Mouse (Mus musculus) MEL (cell line): ENCODE measurements around the gene H2-Eb2. TPM values are rescaled to one million over a fixed set of nuclear protein-coding genes. Genes with fewer than 3 reads are reported as not detected.

ENCODE experiments used
- DNase-seq: peaks from one replicate; pipeline ENCODE4 v3.0.0; 2011; ENCODE audit warnings: low read depth, low spot score
- H3K27ac ChIP-seq: 2 replicates; pipeline ENCODE4 v1.5.1; 2012; ENCODE audit warnings: low read depth, mild to moderate bottlenecking, control low read depth, low read length, moderate library complexity; ENCODE audit not compliant: control insufficient read depth
- H3K27me3 ChIP-seq, 2 experiments: fragments of 150-350 bp in 1 of 2; sonication (generic) in 1 of 2; 2 replicates each; pipeline ENCODE4 v1.6.1; 2012; ENCODE audit warnings: low read length in 2 of 2, mild to moderate bottlenecking in 2 of 2, improper control_type of control experiment in 1 of 2, moderate library complexity in 1 of 2; ENCODE audit not compliant: insufficient read depth in 2 of 2, control insufficient read depth in 1 of 2
- H3K36me3 ChIP-seq, 2 experiments: 2 replicates each; pipeline ENCODE4 v1.6.1; 2012 to 2014; ENCODE audit warnings: low read length in 2 of 2, improper control_type of control experiment in 1 of 2, inconsistent platforms in 1 of 2, mild to moderate bottlenecking in 1 of 2; ENCODE audit not compliant: insufficient read depth in 2 of 2, control insufficient read depth in 1 of 2
- H3K4me1 ChIP-seq, 2 experiments: fragments of 150-350 bp in 1 of 2; sonication (generic) in 1 of 2; 2 replicates each; pipeline ENCODE4 v1.6.1; 2012; ENCODE audit warnings: low read length in 2 of 2, improper control_type of control experiment in 1 of 2, mild to moderate bottlenecking in 1 of 2; ENCODE audit not compliant: insufficient read depth in 2 of 2, control insufficient read depth in 1 of 2
- H3K4me3 ChIP-seq, 2 experiments: fragments of 150-350 bp in 1 of 2; sonication (generic) in 1 of 2; 2 replicates each; pipeline ENCODE4 v1.5.1; 2012; ENCODE audit warnings: low read depth in 2 of 2, low read length in 2 of 2, mild to moderate bottlenecking in 2 of 2, moderate library complexity in 2 of 2, control low read depth in 1 of 2, improper control_type of control experiment in 1 of 2; ENCODE audit not compliant: control insufficient read depth in 1 of 2, insufficient read depth in 1 of 2
- H3K79me2 ChIP-seq: 2 replicates; pipeline ENCODE4 v1.6.1; 2012; ENCODE audit warnings: mild to moderate bottlenecking, low read length, moderate library complexity; ENCODE audit not compliant: control insufficient read depth, poor library complexity, insufficient read depth
- H3K9ac ChIP-seq: 2 replicates; pipeline ENCODE4 v1.6.1; 2012; ENCODE audit warnings: low read depth, mild to moderate bottlenecking, control low read depth, low read length, moderate library complexity; ENCODE audit not compliant: control insufficient read depth, poor library complexity, severe bottlenecking
- H3K9me3 ChIP-seq: fragments of 150-350 bp; sonication (generic); replicated peaks from 2 replicates; pipeline ENCODE4 v1.6.1; 2012; ENCODE audit warnings: mild to moderate bottlenecking, low read length, improper control_type of control experiment, moderate library complexity; ENCODE audit not compliant: insufficient read depth
- BHLHE40 ChIP-seq: IDR thresholded peaks from 2 replicates; pipeline ENCODE4 v1.6.1; 2012; ENCODE audit warnings: low read depth, mild to moderate bottlenecking, inconsistent platforms, low read length, improper control_type of control experiment, borderline replicate concordance
- CHD1 ChIP-seq: IDR thresholded peaks from 2 replicates; pipeline ENCODE4 v1.6.1; 2012; ENCODE audit warnings: low read depth, mild to moderate bottlenecking, inconsistent platforms, low read length, improper control_type of control experiment
- CTCF ChIP-seq, 3 experiments: IDR thresholded peaks in 2 of 3; conservative IDR thresholded peaks in 1 of 3; 2 replicates each; pipeline ENCODE4 v1.5.1; 2011 to 2012; ENCODE audit warnings: low read length in 3 of 3, low read depth in 2 of 3, mild to moderate bottlenecking in 2 of 3, improper control_type of control experiment in 1 of 3, inconsistent platforms in 1 of 3, mixed read lengths in 1 of 3, moderate library complexity in 1 of 3; ENCODE audit not compliant: control insufficient read depth in 1 of 3, insufficient read depth in 1 of 3, poor library complexity in 1 of 3, severe bottlenecking in 1 of 3
- E2F4 ChIP-seq: IDR thresholded peaks from 2 replicates; pipeline ENCODE4 v1.6.1; 2011; ENCODE audit warnings: low read depth, low read length, improper control_type of control experiment, borderline replicate concordance
- ETS1 ChIP-seq: IDR thresholded peaks from 2 replicates; pipeline ENCODE4 v1.6.1; 2012; ENCODE audit warnings: low read depth, mild to moderate bottlenecking, inconsistent platforms, low read length, improper control_type of control experiment, moderate library complexity
- MAFK ChIP-seq: IDR thresholded peaks from 2 replicates; pipeline ENCODE4 v1.6.1; 2011; ENCODE audit warnings: low read depth, mild to moderate bottlenecking, low read length, improper control_type of control experiment, borderline replicate concordance
- MAX ChIP-seq: IDR thresholded peaks from 2 replicates; pipeline ENCODE4 v1.6.1; 2011; ENCODE audit warnings: low read length, improper control_type of control experiment
- MEF2A ChIP-seq: IDR thresholded peaks from 2 replicates; pipeline ENCODE4 v1.6.1; 2014; ENCODE audit warnings: low read depth, mild to moderate bottlenecking, inconsistent platforms, low read length, improper control_type of control experiment; ENCODE audit not compliant: poor library complexity, insufficient replicate concordance, severe bottlenecking; ENCODE audit errors: extremely low read depth
- MYB ChIP-seq: IDR thresholded peaks from 2 replicates; pipeline ENCODE4 v1.6.1; 2011; ENCODE audit warnings: mild to moderate bottlenecking, low read depth, low read length, improper control_type of control experiment
- RAD21 ChIP-seq: IDR thresholded peaks from 2 replicates; pipeline ENCODE4 v1.6.1; 2011; ENCODE audit warnings: mild to moderate bottlenecking, low read depth, low read length, improper control_type of control experiment
- RCOR1 ChIP-seq: IDR thresholded peaks from 2 replicates; pipeline ENCODE4 v1.6.1; 2012; ENCODE audit warnings: low read depth, mild to moderate bottlenecking, inconsistent platforms, low read length, improper control_type of control experiment
- SIN3A ChIP-seq: IDR thresholded peaks from 2 replicates; pipeline ENCODE4 v1.6.1; 2012; ENCODE audit warnings: low read length, improper control_type of control experiment, inconsistent platforms
- TAL1 ChIP-seq: IDR thresholded peaks from 2 replicates; pipeline ENCODE4 v1.6.1; 2012; ENCODE audit warnings: mild to moderate bottlenecking, inconsistent platforms, low read length, moderate library complexity, mixed read lengths
- TBP ChIP-seq: IDR thresholded peaks from 2 replicates; pipeline ENCODE4 v1.8.0; 2011; ENCODE audit warnings: low read depth, low read length, improper control_type of control experiment
- TCF12 ChIP-seq: IDR thresholded peaks from 2 replicates; pipeline ENCODE4 v1.6.1; 2014; ENCODE audit warnings: low read depth, mild to moderate bottlenecking, inconsistent platforms, low read length, improper control_type of control experiment, moderate library complexity
- USF2 ChIP-seq, 2 experiments: IDR thresholded peaks; 2 replicates each; pipeline ENCODE4 v1.6.1; 2011 to 2012; ENCODE audit warnings: improper control_type of control experiment in 2 of 2, low read length in 2 of 2, borderline replicate concordance in 1 of 2, inconsistent platforms in 1 of 2, low read depth in 1 of 2, mild to moderate bottlenecking in 1 of 2; ENCODE audit not compliant: insufficient read depth in 1 of 2
- ZNF384 ChIP-seq: IDR thresholded peaks from 2 replicates; pipeline ENCODE4 v1.6.1; 2012; ENCODE audit warnings: low read depth, mild to moderate bottlenecking, inconsistent platforms, low read length, improper control_type of control experiment
- polyA plus RNA-seq, 2 experiments: library from polyadenylated mRNA; stranded (reverse) in 1 of 2; unstranded in 1 of 2; fragments of >175 nt in 1 of 2; fragments of >200 nt in 1 of 2; gene quantifications; 2 replicates each; pipeline versions ENCODE4 v1.2.1 to v1.2.4; 2012; ENCODE audit warnings: low replicate concordance in 2 of 2, low read depth in 1 of 2; ENCODE audit not compliant: insufficient read length in 2 of 2, insufficient read depth in 1 of 2, missing spikeins in 1 of 2
- total RNA-seq: library from RNA; depleted of rRNA; stranded (reverse); fragments of 300-350 nt; gene quantifications from 2 replicates; pipeline ENCODE4 v1.2.3, GENCODE M21; 2012

H2-Eb2 gene
- total and polyA plus RNA-seq, 3 experiments, result not detected

GRCm38 (mm10) chr17:34379451-34379850 is 54.0 kb downstream of the H2-Eb2 start:
- Histone ChIP-seq H3K27ac (no peak overlapping the region), H3K27me3 (no peaks in the 10 kb centered on the region), H3K36me3 (no peaks in the 10 kb centered on the region), H3K79me2 (no peaks in the 10 kb centered on the region), H3K4me3 (no peak overlapping the region), H3K4me1 (no peaks in the 10 kb centered on the region), H3K9ac (no peak overlapping the region), H3K9me3 (no peaks in the 10 kb centered on the region)
- DNase-seq, result no peak
- TF ChIP-seq ETS1, result no peak
- 0 out of 2 replicates have a peak, but pooled peaks have one; percentile 28 for TF ChIP-seq TAL1

DNA sequence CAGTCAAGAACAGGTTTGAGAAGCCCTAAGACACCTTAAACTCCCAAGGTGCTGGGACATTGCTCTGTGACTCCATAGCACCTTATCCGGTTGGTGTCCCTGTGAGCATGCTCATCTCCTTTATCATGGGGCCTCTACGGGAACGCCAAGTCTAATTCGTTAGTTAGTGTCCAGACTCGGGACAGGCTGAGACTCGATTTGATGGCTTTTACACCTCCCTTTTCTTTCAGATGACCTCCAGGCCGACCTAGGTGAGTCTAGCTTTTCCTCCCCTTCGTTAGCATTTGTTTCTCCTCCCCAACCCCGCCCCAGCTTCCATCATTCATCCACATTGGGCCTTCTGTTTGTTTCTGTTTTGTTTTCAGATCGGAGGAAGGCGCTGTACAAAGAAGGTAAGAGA is 56.4 kb downstream of the H2-Eb2 start:
- no peak overlapping the region for H3K4me3 ChIP-seq
- H3K27ac ChIP-seq, result no peak overlapping the region
- no peaks in the 10 kb centered on the region for H3K9me3 ChIP-seq
- H3K36me3 ChIP-seq, result no peaks in the 10 kb centered on the region
- TF ChIP-seq ZNF384 (no peak), MYB (no peak), USF2 (IDR thresholded peaks at IDR 0.05; ENCODE audit: borderline replicate concordance in 1 of 2, insufficient read depth in 1 of 2, low read depth in 1 of 2, low read length in 2 of 2) (no peak), SIN3A (no peak), TBP (no peak), MAX (no peak), RAD21 (no peak), TCF12 (no peak), MEF2A (no peak)
- TF ChIP-seq, all 39 proteins: peak for 0
- H3K79me2 ChIP-seq, result no peaks in the 10 kb centered on the region
- no peaks in the 10 kb centered on the region for H3K27me3 ChIP-seq
- no peak for DNase-seq
- H3K9ac ChIP-seq, result no peak overlapping the region
- H3K4me1 ChIP-seq, result no peaks in the 10 kb centered on the region

DNA sequence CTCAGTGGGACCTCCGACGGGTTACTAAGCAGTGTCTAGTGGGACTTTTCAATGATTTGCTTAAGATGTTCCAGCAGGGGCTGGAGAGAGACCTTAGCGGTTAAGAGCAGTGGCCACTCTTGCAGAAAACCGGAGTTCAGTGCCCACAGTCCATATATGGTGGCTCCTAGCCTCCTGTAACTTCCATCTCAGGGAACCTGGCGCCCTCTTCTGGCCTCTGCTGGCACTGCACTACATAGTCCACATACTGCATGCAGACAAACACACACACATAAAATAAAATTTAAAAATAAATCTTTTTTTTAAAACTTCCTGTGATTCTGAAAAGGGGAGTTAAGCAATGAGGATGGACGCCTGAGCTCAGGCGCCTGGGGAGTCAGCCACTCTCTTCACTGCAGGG is 57.7 kb downstream of the H2-Eb2 start:
- no peaks in the 10 kb centered on the region for H3K79me2 ChIP-seq
- H3K9me3 ChIP-seq, result no peaks in the 10 kb centered on the region
- H3K27ac ChIP-seq, result no peak overlapping the region
- H3K36me3 ChIP-seq, result no peaks in the 10 kb centered on the region
- H3K4me1 ChIP-seq, result no peaks in the 10 kb centered on the region
- no peak overlapping the region for H3K9ac ChIP-seq
- no peak overlapping the region for H3K4me3 ChIP-seq
- no peaks in the 10 kb centered on the region for H3K27me3 ChIP-seq
- peak; percentile 42 for DNase-seq
- TF ChIP-seq BHLHE40, result no peak
- no peak for TF ChIP-seq RCOR1
- peak; percentile 4 for TF ChIP-seq RAD21
- TF ChIP-seq MEF2A, result no peak
- TF ChIP-seq MYB, result no peak
- TF ChIP-seq CTCF (IDR thresholded peaks at IDR 0.05 in 2 of 3, conservative IDR thresholded peaks at IDR 0.05 in 1 of 3; ENCODE audit: control insufficient read depth in 1 of 3, insufficient read depth in 1 of 3, low read depth in 2 of 3, low read length in 3 of 3, poor library complexity in 1 of 3, severe bottlenecking in 1 of 3), result peak; percentile 37 to 65 (median 37)
- no peak for TF ChIP-seq USF2 (IDR thresholded peaks at IDR 0.05; ENCODE audit: borderline replicate concordance in 1 of 2, insufficient read depth in 1 of 2, low read depth in 1 of 2, low read length in 2 of 2)
- no peak for TF ChIP-seq SIN3A
- no peak for TF ChIP-seq E2F4
- no peak for TF ChIP-seq MAFK
- TF ChIP-seq CHD1, result no peak
